Mouse (Mus musculus): ENCODE measurements around the gene Zc3h12d.

DNA sequence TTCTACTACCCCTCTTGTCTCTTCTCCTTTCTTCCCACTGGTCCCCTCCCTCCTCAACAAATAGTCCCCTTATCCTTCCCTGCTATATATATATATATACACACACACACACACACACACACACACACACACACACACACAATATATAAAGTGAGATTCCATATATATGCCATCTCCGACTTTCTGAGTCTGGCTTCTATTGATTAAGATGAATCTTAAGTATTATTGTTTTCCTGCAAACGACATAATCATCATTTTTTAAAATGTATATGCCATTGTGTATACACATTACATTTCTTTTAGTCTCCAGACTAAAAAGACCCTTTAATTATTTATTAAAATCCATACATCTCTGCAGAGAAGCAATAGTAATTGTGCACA is 8.1 kb downstream of the Zc3h12d start:
- TF ChIP-seq CTCF (IDR thresholded peaks at IDR 0.05; ENCODE audit: low read depth) (no peak), EP300 (IDR thresholded peaks at IDR 0.05; ENCODE audit: low read depth) (no peak)
